Mouse (Mus musculus) cerebellum, adult 2 months (tissue): ENCODE measurements around the gene Sap30l. TPM values are rescaled to one million over a fixed set of nuclear protein-coding genes. Genes with fewer than 3 reads are reported as not detected.

Experiments used
- DNase-seq, 2 experiments: peaks; one replicate each; pipeline ENCODE4 v3.0.0; 2021
- H3K27ac ChIP-seq: fragments of 200-500 bp; 2 replicates; pipeline ENCODE4 v1.5.1; 2012; ENCODE audit warnings: low read length, control low read depth, inconsistent platforms; ENCODE audit not compliant: insufficient read depth
- H3K27me3 ChIP-seq: fragments of 200-500 bp; 2 replicates; pipeline ENCODE4 v1.6.1; 2012; ENCODE audit warnings: inconsistent platforms, mild to moderate bottlenecking, low read length, moderate library complexity; ENCODE audit not compliant: control insufficient read depth, insufficient read depth
- H3K4me1 ChIP-seq: fragments of 200-500 bp; 2 replicates; pipeline ENCODE4 v1.6.1; 2011; ENCODE audit warnings: low read length; ENCODE audit not compliant: control insufficient read depth, insufficient read depth
- H3K4me3 ChIP-seq: fragments of 200-500 bp; replicated peaks from 2 replicates; pipeline ENCODE3; 2011; ENCODE audit warnings: mild to moderate bottlenecking, low read depth, low read length, control low read depth; ENCODE audit not compliant: insufficient read depth
- CTCF ChIP-seq: fragments of 200-500 bp; IDR thresholded peaks from 2 replicates; pipeline ENCODE4 v1.5.1; 2011; ENCODE audit warnings: low read depth, mild to moderate bottlenecking, control low read depth, low read length, moderate library complexity, borderline replicate concordance; ENCODE audit not compliant: insufficient read depth
- POLR2A ChIP-seq: fragments of 200-500 bp; IDR thresholded peaks from 2 replicates; pipeline ENCODE4 v1.6.1; 2011; ENCODE audit warnings: low read length, control low read depth, borderline replicate concordance; ENCODE audit not compliant: insufficient read depth
- WGBS: fragments of 180-500 bp; shearing (Covaris S2); methylation state at CpG from one replicate; pipeline ENCODE4 v1.1.7; 2018; 5-methylcytosine and 5-hydroxymethylcytosine counted together
- polyA plus RNA-seq: library from polyadenylated mRNA; depleted of rRNA; stranded (reverse); fragments of >200 nt; gene quantifications from 2 replicates; pipeline ENCODE4 v1.2.3, GENCODE M21; 2012; rRNA removed

Gene Sap30l
- polyA plus RNA-seq, 1 experiment, result 42.6 TPM

DNA sequence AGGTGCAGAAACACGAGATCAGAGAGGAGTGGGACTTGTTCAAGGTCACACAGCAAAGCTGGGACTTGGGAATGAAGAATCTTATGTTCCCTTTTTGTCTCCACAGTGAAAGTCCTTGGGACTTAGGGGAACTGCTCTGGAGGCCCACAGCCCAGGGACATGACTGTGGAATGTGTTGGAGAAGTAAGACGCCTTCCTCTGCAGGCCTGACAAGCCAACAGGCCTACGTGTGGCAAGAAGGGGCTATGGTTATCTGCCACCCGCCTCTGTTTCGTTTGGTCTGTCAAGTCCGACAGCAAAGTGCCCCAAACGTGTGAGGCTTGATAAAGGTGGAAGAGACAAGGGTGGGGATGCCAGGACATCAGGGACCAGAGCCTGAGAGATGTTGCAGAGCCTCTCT, 46.0 kb downstream of the Sap30l start:
- Histone ChIP-seq H3K27me3 (no peaks in the 10 kb centered on the region), H3K4me1 (no peaks in the 10 kb centered on the region), H3K27ac (no peak overlapping the region), H3K4me3 (no peak overlapping the region)
- no peak for TF ChIP-seq POLR2A
- no peak for TF ChIP-seq CTCF
- 67% methylated on average over 7 of the region's 7 CpGs for WGBS
- no peak for DNase-seq

GRCm38 (mm10) chr11:57850298-57850697, 48.9 kb downstream of the Sap30l start:
- Histone ChIP-seq H3K27me3 (no peaks in the 10 kb centered on the region), H3K27ac (no peak overlapping the region), H3K4me1 (no peaks in the 10 kb centered on the region), H3K4me3 (no peak overlapping the region)
- DNase-seq, result no peak
- no peak for TF ChIP-seq POLR2A
- no peak for TF ChIP-seq CTCF
- 67% methylated on average over 7 of the region's 7 CpGs for WGBS

GRCm38 (mm10) chr11:57850931-57851330, 49.5 kb downstream of the Sap30l start:
- H3K27me3 ChIP-seq, result no peaks in the 10 kb centered on the region
- H3K27ac ChIP-seq, result no peak overlapping the region
- TF ChIP-seq CTCF (no peak), POLR2A (no peak)
- H3K4me3 ChIP-seq, result no peak overlapping the region
- 23% methylated on average over 3 of the region's 3 CpGs for WGBS
- H3K4me1 ChIP-seq, result no peaks in the 10 kb centered on the region
- no peak for DNase-seq

DNA sequence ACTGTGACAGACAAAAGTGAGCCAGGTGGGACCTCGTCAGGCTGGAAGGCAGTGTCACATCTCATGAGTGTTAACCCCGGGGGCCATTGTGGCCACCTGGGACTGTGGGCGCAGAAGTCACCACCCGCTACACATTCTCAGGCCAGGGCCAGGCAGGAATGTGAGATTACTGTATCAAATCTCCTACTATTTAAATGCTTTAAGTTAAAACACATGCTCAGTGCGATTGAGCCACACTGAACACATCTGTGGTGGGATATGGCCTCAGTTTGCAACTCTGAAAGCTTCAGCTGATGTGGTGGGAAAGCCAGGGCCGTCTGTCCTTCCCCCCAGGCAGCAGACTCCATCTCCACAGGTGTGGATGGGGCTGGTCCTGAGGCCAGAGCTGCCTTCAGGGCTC, 52.1 kb downstream of the Sap30l start:
- Histone ChIP-seq H3K4me1 (no peaks in the 10 kb centered on the region), H3K27me3 (no peaks in the 10 kb centered on the region)

DNA sequence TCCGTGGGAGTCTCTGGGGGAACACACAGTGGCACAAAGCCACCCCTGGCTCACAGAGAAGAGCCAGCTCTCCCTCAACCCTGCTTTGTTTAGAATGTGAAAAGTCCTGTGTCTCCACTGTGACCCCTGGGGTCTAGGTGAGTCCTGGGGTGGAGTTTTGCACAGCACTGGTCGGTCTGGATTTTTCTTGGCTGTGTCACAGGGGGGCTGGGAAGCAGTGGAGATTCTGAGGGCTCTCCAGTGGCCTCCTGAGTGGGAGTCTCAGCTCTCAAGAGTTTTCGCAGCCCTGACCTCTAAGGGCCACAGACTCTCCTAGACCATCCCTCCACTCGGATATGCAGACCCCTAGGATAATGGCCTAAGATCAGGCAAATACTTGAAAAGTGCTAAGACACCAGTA, 56.3 kb downstream of the Sap30l start:
- Histone ChIP-seq H3K27ac (no peak overlapping the region), H3K4me3 (no peak overlapping the region), H3K4me1 (no peaks in the 10 kb centered on the region), H3K27me3 (no peaks in the 10 kb centered on the region)
- 43% methylated on average over 4 of the region's 4 CpGs for WGBS
- no peak for TF ChIP-seq POLR2A
- no peak for TF ChIP-seq CTCF
- DNase-seq, result no peak

More for the DNA sequence above, 52.1 kb downstream of the Sap30l start:
- H3K27ac ChIP-seq, result no peak overlapping the region
- TF ChIP-seq POLR2A (no peak), CTCF (no peak)
- 64% methylated on average over 6 of the region's 6 CpGs for WGBS
- H3K4me3 ChIP-seq, result no peak overlapping the region
- DNase-seq, result no peak

Other genes starting within 250 kb of the Sap30l start
- gene Galnt10, start 156.2 kb upstream of the Sap30l start, polyA plus RNA-seq, result 9.9 and 11.2 TPM in 2 replicates
- not detected in 2 replicates for gene Hand1, start 31.2 kb downstream of the Sap30l start, polyA plus RNA-seq
- gene Larp1, start 207.4 kb downstream of the Sap30l start, polyA plus RNA-seq, result 52.0 and 54.5 TPM in 2 replicates